Mouse (Mus musculus) CD4-positive helper T cell, adult 2 months (primary cell): ENCODE measurements around the gene Gm8947.
"Not testable (repeated sequence)": the region's sequence is repeated elsewhere in the genome, so short reads cannot be mapped to it uniquely, and the experiment has no call there.

Experiments
- DNase-seq: peaks from one replicate; pipeline ENCODE4 v3.0.0-alpha.2; 2012; ENCODE audit warnings: low read depth, missing footprints, low spot score

Gene Gm8947

DNA sequence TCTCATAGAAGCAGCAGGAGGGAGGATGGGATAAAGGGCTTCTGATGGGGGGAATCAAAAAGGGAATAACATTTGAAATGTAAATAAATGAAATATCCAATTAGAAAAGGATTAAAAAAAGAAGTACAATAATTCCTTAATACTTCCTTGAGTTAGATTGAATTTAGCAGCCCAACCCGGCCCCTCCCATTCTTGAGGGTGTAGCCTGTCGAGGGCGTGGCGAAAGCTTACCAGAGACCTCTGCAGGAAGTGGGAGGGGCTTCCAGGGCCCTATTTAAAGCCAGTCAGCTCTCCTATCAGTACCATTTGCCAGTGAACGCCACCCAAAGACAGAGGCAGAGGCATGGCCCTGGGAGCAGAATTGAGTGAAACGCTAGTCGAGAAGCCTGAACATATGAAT is at the start of gene Gm8947:
Gene Gm8947 (plus strand): TSS at position 302 of the 400 bp plus-strand sequence.
- DNase-seq, result not testable (repeated sequence)

DNA sequence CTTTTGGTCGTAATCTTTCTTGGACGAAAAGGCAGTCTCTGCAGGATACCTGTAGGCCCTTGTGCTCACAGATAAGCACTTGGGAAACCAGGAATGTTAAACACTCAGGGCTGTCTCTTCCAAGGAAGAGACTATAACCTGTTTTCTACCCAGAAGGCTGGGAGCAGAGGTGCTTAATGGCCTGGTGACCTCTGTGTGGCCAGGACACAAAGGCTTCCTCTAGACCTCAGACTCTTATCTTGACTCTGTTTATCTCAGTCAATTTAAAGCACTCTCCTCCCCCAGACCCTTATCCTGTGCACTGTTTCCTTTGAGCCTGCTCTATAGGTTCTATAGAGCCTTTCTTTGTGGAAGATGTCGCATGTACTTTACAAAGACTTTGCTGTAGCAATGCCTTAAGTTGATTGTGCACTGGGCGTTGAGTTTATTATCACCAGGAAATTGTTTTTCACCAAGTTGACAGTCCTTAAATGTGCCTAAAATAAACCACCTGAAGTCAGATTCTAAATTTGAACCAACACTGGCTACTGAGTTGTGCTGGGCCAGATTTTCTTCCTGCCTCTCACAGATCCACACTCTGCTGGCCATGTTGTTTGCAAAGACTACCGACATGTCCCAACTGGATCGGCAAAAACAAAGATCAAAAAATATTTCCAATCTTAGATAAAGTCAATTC is 47.6 kb upstream of the Gm8947 start:
- no peak for DNase-seq

DNA sequence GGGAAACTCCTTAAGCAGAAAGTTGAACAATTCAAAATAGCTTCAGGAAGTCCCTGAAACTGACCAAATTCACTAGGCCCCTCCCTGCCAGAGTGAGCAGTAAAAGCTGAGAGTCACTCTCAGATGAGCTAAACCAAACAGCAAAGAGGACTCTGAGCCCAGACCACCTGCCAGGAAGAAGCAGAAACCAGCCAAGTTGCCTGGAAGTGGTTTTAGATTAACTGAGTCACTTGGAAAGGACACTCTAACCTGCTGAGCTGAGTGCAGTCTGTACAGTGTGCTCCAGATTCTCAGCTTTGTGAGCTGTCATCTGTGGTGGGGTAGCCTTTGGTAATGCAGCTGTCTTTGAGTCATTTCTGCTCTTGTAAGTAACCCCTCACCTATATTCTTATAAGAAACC is 44.4 kb upstream of the Gm8947 start:
- DNase-seq, result no peak

DNA sequence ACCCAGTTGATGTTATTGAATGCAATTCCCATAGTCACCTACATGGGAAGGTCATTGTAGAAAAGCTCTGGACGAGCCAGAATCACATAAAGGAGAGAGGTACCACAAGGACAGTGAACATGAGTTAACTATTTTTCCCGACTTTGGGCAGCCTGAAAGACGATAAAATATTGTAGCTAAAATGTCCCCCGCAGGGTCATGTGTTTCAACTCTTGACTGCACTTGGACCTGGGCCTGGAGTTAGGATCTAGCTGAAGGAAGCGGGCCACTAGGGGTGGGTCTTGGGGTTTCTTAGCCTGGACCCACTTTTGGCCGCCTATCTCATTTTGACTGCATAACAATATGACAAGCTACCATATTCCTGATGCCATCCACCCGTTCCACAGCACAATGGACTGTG is 42.0 kb upstream of the Gm8947 start:
- DNase-seq, result no peak

DNA sequence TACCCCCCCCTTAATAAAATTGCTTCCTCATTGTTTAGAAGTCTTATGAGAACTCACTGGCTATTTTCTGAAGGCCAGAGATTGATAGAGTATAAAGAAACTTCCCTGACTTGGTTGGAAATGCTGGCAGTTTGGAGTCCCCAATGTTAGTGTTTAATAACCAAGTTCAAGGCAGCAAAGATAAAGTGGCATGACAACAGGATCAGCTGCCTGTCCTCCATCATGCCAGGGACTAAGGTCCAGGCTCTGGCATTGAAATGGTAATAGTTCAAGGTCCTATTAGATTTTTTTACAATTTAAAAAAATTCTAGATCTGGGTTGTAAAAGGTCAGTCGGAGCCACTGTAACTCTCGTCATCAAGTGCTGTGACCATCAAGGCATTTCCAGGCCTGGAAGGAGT is 41.1 kb upstream of the Gm8947 start:
- no peak for DNase-seq

DNA sequence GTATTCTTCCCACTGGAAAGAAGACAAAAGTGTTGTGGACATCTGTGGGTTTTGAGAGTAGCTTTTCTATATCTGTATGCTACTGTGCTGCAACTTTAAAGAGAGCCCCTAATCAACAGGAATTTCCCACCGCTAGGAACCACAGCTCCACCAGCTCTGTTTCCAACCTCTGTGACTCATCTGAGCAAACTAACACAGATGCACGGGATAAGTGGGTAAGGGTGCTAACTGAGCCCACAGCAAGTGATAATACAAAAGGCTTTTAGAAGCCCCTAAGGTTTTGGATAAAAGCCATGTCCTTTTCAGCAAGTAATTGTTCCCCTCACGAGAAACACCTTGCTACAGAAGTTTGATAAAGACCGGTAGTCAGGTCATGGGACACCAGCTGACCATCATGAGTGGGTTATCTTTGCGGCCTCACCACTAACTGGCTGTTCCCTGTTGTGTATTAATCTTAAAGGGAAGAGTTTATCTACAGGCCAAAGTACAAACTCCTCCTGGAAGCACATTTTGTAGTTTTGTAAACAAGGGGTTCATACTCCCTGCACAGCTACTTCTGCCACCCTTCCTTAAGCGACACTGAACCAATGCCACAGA is 39.0 kb upstream of the Gm8947 start:
- no peak for DNase-seq

DNA sequence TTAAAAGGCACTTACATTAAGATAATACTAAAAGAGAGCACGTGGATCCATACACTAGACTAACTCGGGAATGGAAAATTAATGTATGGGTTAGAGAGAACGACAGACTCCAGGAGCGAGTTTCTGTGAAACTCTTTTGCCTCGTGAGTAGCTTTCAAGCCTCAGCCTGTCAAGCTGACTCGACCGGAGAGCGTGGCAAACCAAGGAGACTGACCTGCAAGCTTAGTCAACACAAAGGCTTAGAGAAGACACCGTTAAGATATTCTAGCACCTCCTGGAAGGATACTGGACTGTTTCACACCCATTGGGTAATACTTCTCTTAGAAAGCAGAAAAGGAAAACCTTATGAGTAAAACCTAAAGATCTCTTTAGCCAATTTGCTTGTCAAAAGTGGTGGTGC is 38.0 kb upstream of the Gm8947 start:
- DNase-seq, result not testable (repeated sequence)

DNA sequence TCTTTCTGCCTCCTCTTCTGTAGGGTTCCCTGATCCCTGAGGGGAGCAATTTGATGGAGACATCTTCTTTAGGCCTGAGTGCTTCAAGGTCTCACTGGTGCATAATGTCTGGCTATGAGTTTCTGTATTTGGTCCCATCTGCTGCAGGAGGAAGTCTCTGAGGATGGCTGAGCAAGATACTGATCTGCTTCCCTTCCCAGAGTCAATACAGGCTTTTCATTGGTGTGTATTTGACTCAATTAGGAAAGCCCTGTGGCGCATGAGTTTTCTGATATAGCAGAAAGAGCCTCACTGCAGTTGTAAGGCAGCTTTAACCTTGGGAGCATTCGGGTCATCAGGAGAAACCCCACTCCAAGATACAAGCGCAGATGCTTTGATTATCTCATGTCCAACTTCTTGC is 36.0 kb upstream of the Gm8947 start:
- DNase-seq, result no peak

DNA sequence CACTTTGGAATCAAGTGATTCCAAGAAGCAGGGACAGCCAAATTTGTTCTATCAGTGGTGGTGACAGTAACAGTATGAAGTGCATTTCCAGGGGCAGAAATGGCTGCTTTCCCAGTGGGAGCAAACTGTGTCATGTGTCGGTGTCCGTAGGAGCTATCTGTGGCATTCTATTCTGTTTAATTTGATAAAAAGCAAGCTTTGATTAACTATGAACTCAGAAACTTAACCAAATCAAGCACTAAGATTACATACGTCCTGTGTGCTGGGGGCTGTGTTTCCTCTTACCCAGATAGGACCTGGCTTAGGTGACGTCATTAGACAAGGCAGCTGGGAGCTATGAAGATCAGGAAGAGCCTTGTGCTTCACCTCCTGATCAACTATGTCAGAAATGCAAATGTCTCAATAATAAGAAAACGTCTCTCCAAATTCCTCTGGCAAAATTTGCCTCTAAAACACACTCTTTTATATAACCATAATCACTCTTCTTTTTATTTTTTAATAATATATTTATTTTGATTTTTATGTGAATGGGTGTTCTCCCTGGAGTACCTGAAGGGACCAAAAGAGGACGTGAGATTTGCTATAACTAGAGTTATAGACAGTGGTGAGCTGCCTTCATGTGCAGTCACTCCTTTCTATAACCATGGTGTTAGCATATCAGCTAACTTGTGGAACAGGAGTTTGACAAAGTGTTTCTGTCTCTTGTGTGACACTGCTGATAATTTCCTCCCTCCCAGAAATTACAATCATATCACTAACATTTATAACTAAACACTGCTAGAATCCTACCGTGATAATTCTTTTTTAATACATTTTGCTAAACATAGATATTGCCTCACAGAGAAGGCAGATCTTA is 35.2 kb upstream of the Gm8947 start:
- DNase-seq, result no peak

DNA sequence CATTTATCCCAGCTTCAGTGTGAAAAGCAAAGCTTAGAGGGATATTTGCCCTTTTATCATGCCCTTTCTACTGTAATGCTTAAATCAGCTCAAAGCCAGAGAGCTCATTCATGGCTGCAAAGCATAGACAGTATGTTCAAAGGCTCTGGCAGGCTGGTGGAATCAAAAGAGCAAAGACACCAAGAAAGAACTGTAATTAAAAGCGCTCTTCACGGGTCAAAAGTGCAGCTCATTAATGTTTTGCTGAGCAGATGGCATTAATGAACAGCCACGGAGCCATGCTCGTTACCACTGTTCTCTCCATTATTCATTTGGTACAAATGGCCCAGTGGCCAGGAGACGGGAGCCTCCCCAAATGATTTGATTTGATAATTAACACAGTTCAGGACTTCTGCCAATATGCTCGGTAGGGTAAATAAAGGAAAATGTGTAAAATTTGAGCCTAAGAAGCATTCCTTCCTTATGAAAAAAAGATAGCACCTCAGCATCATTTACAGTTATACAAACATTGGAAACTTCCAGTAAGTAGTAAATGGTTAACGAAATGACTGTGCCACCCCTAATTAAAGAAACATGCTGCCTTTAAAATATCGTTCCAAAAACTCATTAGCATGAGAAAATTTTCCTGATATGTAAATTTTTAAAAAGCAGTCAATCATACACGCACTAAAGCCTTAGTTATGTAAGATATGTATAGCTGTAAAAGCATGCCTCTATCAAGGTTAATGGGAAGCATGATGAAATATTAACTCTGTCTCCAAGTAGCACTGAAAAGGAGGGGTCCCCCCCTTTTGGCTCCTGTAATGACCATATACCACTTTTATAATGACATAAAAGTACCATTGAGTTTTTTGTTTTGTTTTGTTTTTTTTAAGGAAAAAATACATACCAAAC is 34.0 kb upstream of the Gm8947 start:
- no peak for DNase-seq

DNA sequence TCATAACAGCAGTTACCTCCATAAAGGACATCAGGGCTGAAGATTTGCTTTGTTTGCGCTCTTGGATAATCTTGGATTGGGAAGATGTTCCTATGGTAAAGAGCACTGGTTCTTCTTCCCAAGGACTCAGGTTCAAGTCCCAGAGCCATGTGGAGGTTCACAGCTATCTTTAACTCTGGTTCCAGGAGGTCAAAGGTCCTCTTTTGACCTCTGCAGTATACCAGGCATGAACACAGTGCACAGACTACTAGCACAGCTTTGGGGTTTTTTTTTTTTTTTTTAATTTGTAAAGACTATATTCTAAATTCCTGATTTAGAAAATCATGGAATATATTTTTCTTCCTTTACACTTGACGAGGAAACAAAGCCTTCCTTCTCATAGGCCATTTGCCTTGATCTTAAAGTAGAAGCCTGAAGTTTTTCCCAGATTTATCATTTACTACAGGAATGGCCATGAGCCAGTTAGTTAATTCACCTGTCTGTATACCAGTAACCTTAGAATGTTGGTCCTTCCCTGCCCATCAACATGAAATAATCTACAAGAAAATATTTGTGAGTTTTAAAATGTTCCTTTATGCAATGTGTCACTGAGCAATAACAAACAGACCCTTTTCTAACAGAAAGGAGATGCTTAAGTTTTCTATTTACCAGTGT is 33.2 kb upstream of the Gm8947 start:
- no peak for DNase-seq

DNA sequence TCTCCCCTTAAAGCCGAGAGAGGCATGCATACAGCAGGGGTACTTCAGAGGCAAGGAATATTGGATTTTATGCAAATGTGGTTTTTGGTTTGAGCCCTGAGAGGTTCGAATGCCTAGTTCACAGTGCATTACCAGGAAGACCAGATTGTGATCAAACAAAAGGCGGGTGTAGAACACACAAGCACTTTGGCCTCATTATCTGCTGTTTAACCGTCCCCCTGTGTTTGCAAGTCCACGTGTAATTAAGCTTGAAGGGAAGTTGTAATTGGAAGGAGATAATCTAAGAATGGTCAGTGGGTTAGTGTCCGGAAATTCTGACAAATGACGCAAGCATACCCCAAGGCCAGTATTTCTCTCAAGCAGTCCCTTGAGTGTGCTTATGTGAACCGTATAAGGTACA is 26.1 kb upstream of the Gm8947 start:
- DNase-seq, result no peak

DNA sequence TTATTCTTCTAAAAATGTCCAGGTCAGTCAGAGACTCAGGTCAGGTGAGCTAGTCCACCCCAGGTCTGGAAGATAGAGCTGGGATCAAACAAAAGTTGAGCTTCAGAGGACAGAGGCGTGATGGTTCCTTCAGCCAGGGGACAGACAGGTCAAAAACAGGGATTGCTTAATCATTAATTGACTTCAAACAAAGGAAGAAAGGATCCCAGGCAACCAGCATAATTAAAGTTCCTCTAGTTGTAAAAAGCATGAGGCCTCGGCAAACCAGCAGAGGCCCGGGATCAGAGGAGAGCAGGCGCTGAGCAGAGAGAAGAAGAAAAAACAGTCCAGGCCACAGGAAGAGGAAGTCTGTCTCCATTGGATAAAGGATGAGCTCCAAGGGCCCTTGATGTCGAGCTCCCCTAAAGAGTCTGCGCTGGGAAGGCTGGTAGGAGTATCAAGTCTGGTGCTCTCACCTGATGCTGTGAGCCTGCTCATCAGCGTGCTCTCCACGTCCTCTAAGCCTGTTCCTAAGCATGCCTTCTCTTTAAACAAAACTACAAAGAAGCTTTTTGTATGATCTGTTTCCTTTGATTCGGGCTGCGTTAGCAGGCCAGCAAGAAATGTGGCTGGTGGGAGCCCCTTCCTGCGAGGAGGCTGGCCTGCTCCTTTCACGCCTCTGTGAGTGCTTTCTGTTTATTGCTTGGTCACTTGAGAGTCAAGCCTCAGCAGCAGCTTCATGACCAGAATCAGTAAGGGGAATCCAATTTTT is 24.7 kb upstream of the Gm8947 start:
- peak; percentile 21 for DNase-seq

DNA sequence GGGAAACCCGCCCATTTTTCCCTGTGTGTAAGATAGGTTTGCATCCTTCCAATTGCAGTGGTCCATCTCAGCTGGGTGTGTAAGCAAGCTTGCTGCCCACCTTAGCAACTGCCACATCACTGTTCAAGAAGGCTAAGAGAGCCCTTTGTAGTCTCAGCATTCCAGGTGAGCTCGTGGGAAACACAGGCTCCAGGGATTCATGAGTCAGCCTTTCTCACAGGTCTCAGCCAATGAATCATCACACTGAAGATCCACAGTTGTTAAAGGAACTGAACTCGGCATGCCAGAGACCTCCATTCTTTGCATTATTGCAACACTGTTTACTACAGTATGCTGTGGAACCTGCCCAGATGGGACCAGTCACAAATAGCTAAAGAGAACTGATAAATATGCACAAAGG is 23.5 kb upstream of the Gm8947 start:
- no peak for DNase-seq

DNA sequence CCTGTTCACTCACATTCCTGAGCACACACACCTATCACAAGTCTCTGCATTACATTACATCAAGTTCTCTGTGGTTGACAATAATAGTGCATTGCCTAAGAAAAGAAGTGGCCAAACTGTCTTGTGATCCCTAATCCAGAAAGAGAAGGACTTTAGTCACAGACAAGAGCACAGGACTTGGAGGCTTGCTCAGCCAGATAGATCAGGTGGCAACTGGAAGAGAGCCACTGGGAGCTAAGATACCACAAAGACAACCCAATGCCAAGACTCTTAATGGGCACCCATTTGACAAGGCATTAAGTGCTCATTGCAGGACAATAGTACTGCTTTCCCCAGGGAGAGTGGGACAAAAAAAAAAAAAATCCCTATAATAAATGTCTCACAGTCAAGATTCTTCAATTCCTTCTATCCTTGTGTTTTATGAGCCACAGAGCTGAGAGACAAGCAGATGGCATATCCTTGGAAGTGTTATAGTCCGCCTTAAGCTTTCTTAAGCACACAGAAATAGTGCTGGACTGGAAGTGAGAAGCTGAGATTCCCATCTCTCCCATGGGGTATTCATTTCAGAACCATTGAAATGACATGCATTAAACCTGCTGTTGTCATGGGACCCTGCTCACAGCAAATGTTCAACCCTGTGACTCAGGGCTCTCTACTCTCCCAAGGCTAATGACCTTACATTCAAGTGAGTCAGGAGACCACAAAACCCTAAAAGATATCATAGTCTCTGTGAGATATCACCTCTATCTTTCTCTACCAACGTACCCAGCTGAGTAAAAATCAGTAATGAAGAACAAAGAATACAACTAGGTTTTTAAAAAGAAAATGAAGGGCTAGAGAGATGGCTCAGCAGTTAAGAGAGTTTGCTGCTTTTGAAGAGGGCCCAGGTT is 20.4 kb upstream of the Gm8947 start:
- no peak for DNase-seq

DNA sequence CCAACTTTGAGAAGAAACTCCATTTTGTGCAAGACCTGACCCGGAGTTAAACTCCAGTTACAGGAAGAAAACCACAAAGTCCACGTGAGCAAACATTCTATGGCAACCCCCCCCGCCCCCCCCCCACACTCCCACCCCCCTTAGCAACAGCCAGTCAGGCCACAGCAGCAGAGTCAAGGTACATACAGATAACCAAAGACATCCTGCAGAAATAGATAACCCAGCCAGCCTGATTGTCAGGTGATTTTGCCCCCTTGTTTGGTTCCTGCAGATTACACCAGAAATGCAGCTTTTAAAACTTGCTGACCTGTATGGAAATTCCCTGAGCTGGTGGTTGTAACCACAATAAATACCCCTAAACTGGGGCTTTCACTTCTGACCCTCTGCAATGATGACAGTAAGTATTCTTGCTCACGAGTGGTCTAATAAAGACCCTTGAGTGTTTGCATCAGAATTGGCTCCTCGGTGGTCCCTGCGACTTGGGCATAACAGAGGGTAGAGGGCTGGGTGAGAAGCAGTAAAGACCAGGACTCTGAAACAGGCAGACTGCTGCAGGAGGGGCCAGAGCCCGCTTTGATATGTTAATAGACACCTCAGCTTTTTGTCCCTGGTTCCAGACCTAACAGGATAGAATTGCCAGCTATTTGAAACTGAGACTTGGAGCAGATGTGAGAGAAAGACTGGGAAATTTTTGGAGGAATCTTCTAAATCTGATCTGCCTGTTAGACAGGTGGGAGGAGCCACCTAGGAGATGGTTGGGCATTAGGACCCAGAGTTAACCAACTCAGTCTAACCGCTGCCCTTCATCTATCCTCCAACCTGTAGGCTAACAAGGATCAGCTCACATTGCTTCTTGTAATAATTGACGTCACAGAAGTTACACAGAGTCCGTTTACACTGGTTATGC is 14.9 kb upstream of the Gm8947 start:
- peak; percentile 67 for DNase-seq

DNA sequence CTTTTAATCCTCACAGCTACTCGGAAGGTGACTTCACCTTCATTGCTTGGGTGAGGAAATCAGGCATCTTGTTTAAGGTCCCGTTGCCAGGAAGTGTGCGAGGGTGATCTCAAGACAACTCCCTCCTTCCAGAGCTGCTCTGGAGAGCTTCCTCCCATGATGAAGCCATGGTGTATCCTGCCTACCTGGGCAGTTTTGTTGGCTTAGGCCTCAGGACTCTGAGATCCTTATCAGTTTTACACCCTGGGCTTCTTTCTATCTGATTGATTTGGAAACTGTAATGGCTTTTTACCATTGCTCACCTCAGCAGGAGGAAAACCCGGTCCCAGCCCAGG is 14.3 kb upstream of the Gm8947 start:
- DNase-seq, result peak; percentile 83

DNA sequence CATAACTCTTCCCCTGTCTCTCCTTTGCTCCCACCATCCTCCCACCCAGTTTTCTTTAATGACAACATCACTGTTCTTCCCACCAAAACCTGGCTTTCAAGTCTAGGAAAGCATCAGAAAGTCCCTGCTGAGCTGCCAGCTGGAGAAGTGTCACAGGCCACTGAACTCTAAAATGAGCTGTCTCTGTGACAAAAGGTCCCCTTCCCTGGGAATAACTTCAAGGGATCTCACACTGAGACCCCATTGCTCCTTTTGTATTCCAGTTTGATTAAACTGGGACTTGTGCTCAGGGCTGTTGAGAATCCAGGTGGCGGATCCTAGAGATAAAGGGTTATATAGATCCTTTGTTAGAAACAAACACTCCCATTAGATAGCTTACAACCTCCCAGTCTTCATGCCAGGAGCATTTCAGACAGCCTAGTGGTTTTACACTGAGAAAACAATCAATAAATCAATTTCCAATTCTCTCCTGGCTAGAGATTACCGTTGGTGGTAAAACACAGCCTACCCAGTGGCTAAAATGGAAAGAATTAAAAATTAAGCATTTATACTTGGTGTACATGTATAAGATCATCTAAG is 13.6 kb upstream of the Gm8947 start:
- DNase-seq, result no peak
